Mouse (Mus musculus): ENCODE results near the gene Olfr1354. TPM values are rescaled to one million over a fixed set of nuclear protein-coding genes. Genes with fewer than 3 reads are reported as not detected.
"Not testable (repeated sequence)": the region's sequence is repeated elsewhere in the genome, so short reads cannot be mapped to it uniquely, and the experiment has no call there.

Gene Olfr1354
- not detected for total RNA-seq (2021)
- long read RNA-seq = 0 reads

DNA sequence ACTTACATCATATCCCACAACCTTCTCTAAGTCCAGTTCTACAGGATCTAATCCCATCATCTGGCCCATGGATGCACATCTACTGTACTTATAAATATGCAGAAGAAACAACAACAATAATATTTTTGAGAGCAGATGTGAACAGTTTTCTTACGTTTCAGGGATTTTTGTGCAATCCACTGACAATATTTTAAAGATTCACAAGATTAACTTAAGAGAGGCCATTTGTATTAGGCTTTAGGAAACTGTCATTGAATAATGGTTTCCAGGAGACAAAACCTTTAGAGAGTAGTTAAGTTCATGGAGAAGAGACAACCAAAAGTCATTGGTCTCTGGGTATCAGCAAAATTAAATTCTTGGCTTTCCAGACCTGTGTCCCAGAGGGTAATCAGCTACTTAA, at the start of gene Olfr1354:
TSS of gene Olfr1354 (plus strand) at position 301 of the 400 bp plus-strand sequence.
- not testable (repeated sequence) for DNase-seq (ENCODE audit: low spot score in 2 of 2)

DNA sequence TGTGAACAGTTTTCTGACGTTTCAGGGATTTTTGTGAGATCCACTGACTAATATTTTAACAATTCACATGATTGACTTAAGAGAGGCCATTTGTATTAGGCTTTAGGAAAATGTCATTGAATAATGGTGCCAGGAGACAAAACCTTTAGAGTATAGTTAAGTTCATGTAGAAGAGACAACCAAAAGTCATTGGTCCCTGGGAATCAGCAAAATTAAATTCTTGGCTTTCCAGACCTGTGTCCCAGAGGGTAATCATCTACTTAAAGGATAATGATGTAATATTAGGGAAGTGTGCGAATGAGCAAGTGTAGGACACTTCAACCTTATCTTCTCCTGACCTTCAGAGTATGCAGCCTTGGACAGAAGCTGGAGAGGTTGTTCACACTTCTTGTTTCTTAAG, 37.7 kb upstream of the Olfr1354 start, which contains the start of gene Olfr1355:
TSS of gene Olfr1355 (plus strand) at position 301 of the 400 bp plus-strand sequence.
- no peak for DNase-seq (ENCODE audit: low spot score in 2 of 2)

DNA sequence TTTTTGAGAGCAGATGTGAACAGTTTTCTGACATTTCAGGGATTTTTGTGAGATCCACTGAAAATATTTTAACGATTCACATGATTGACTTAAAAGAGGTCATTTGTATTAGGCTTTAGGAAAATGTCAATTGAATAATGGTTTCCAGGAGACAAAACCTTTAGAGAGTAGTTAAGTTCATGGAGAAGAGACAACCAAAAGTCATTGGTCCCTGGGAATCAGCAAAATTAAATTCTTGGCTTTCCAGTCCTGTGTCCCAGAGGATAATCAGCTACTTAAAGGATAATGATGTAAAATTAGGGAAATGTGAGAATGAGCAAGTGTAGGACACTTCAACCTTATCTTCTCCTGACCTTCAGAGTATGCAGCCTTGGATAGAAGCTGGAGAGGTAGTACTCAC, 37.4 kb downstream of the Olfr1354 start, which contains the start of gene Olfr8:
TSS of gene Olfr8 (plus strand) at position 301 of the 400 bp plus-strand sequence.
- not testable (repeated sequence) for DNase-seq (ENCODE audit: low spot score in 2 of 2)

DNA sequence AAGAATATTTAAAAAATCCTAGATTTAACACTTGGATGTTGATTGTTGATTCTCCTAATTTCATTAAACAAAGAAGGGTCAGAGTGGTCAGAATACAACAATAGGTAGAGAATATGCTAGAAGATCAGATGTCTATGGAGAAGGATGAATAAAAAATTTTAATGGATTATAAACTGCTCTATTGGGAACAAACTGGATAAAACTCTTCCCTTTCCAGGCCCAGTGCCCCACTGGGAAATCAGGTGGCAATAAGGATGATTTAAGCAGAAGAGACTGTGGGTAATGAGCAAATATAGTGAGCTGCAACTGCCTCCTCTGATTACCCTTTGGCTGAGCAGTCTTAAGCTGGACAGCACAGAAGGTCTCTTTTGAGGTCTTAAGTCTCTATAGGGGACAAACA, 50.0 kb downstream of the Olfr1354 start, which contains the start of gene Olfr1353:
TSS of gene Olfr1353 (plus strand) at position 301 of the 400 bp plus-strand sequence.
- not testable (repeated sequence) for DNase-seq (ENCODE audit: low spot score in 2 of 2)

Other genes starting within 250 kb of the Olfr1354 start
- gene Casp14, start 194.9 kb upstream of the Olfr1354 start, total RNA-seq (2021) = not detected
- gene Ccdc105, start 160.1 kb upstream of the Olfr1354 start, total RNA-seq (2021) = not detected
- 10 to 100 TPM; 16.1 to 17.3 TPM for gene Slc1a6, start 132.7 kb upstream of the Olfr1354 start, total RNA-seq (2021)
- gene Olfr1356, start 61.0 kb upstream of the Olfr1354 start, total RNA-seq (2021) = not detected
- not detected for gene Olfr1355, start 37.6 kb upstream of the Olfr1354 start, total RNA-seq (2021)
- not detected for gene Olfr8, start 37.5 kb downstream of the Olfr1354 start, total RNA-seq (2021)
- not detected for gene Olfr1353, start 50.1 kb downstream of the Olfr1354 start, total RNA-seq (2021)
- gene Olfr1352, start 67.9 kb downstream of the Olfr1354 start, total RNA-seq (2021) = not detected
- not detected for gene Olfr1351, start 99.3 kb downstream of the Olfr1354 start, total RNA-seq (2021)
- not detected for gene Olfr57, start 115.6 kb downstream of the Olfr1354 start, total RNA-seq (2021)
- 10 to 100 TPM; 28.4 to 28.6 TPM for gene 2610008E11Rik, start 184.4 kb downstream of the Olfr1354 start, total RNA-seq (2021)
- not detected for gene Vmn2r80, start 235.6 kb downstream of the Olfr1354 start, total RNA-seq (2021)

Data from layer of hippocampus, postnatal 10 days (tissue).